Comparison of ENCODE assay signal across 18 mouse cellular contexts in genomic region chr16:43131077-43131476, GRCm38 (mm10).
A peak's percentile ranks its signal among the peaks of the same experiment; 100 is the strongest.
DNase-seq lines count a peak whose midpoint lies in the region; ATAC-seq lines count a peak whose summit lies in the region.
"Had no signal": no experiment of that assay in that cellular context is flagged by ENCODE, and none has a peak within 500 bp of the region (broad histone marks: within the 10 kb centered on the region; RNA-seq: fewer than 3 reads in every experiment).

No protein-coding gene starts in this region.

- H3K27ac ChIP-seq in hindbrain, embryonic 15.5 days (replicated peaks), result peak overlapping the region; percentile 67
- H3K27ac ChIP-seq in hindbrain, embryonic 13.5 days, result no peak overlapping the region; the same call in 1 of the 2 replicates
- H3K27ac ChIP-seq in intestine, embryonic 16.5 days (ENCODE audit: low read length), result no peak overlapping the region
- H3K27ac ChIP-seq: embryonic facial prominence, embryonic 12.5 days; liver, embryonic 12.5 days; lung, embryonic 15.5 days had no signal

- peak; percentile 52 for DNase-seq in cerebellum, adult 9-10 months
- no peak for DNase-seq in cerebellum, postnatal 25 days
- DNase-seq in 416B (ENCODE audit: low read depth), result peak; percentile 33
- DNase-seq in frontal cortex, postnatal 25 days (ENCODE audit: low spot score in 2 of 2), result no peak
- no peak for DNase-seq in T-cell, adult 2 months (ENCODE audit: low spot score)
- DNase-seq: adrenal gland, adult 2 months; B cell, adult 2 months; gastrocnemius, postnatal 36 days; heart, postnatal 36 days; kidney, postnatal 14 days; thymus, postnatal 36 days had no signal

- no peak overlapping the region for H3K4me2 ChIP-seq in hindbrain, embryonic 15.5 days
- H3K4me2 ChIP-seq in hindbrain, embryonic 13.5 days, result no peak overlapping the region
- no peak overlapping the region for H3K4me2 ChIP-seq in intestine, embryonic 16.5 days (ENCODE audit: low read depth, low read length)
- H3K4me2 ChIP-seq: embryonic facial prominence, embryonic 12.5 days; heart, embryonic 11.5 days; liver, embryonic 12.5 days; lung, embryonic 15.5 days had no signal

- H3K9me3 ChIP-seq in hindbrain, embryonic 15.5 days, result no peaks in the 10 kb centered on the region
- no peaks in the 10 kb centered on the region for H3K9me3 ChIP-seq in hindbrain, embryonic 13.5 days
- H3K9me3 ChIP-seq in intestine, embryonic 16.5 days (ENCODE audit: control insufficient read depth, low read length), result no peaks in the 10 kb centered on the region
- H3K9me3 ChIP-seq: embryonic facial prominence, embryonic 12.5 days; liver, embryonic 12.5 days; lung, embryonic 15.5 days had no signal

- H3K4me3 ChIP-seq in hindbrain, embryonic 15.5 days, result no peak overlapping the region
- no peak overlapping the region for H3K4me3 ChIP-seq in hindbrain, embryonic 13.5 days
- H3K4me3 ChIP-seq in intestine, embryonic 16.5 days (ENCODE audit: low read length), result no peak overlapping the region
- H3K4me3 ChIP-seq: embryonic facial prominence, embryonic 12.5 days; liver, embryonic 12.5 days; lung, embryonic 15.5 days had no signal

- H3K36me3 ChIP-seq in hindbrain, embryonic 15.5 days, result no peaks in the 10 kb centered on the region
- H3K36me3 ChIP-seq in hindbrain, embryonic 13.5 days, result no peaks in the 10 kb centered on the region
- H3K36me3 ChIP-seq in intestine, embryonic 16.5 days (ENCODE audit: control insufficient read depth, insufficient read depth, low read length), result no peaks in the 10 kb centered on the region
- H3K36me3 ChIP-seq: embryonic facial prominence, embryonic 12.5 days; liver, embryonic 12.5 days; lung, embryonic 15.5 days had no signal

- ATAC-seq in hindbrain, embryonic 15.5 days (ENCODE audit: low FRiP score, low read depth), result no peak
- ATAC-seq in hindbrain, embryonic 13.5 days (ENCODE audit: low FRiP score), result no peak
- ATAC-seq in intestine, embryonic 16.5 days, result peak; percentile 82
- ATAC-seq: liver, embryonic 12.5 days had no signal

- H3K9ac ChIP-seq in hindbrain, embryonic 15.5 days, result no peak overlapping the region
- no peak overlapping the region for H3K9ac ChIP-seq in hindbrain, embryonic 13.5 days
- H3K9ac ChIP-seq in intestine, embryonic 16.5 days (ENCODE audit: low read depth, low read length), result no peak overlapping the region
- H3K9ac ChIP-seq: embryonic facial prominence, embryonic 12.5 days; liver, embryonic 12.5 days; lung, embryonic 15.5 days had no signal

- H3K27me3 ChIP-seq in hindbrain, embryonic 15.5 days, result no peaks in the 10 kb centered on the region
- no peaks in the 10 kb centered on the region for H3K27me3 ChIP-seq in hindbrain, embryonic 13.5 days
- no peaks in the 10 kb centered on the region for H3K27me3 ChIP-seq in intestine, embryonic 16.5 days (replicated peaks; ENCODE audit: control insufficient read depth, insufficient read depth, low read length)
- H3K27me3 ChIP-seq: embryonic facial prominence, embryonic 12.5 days; liver, embryonic 12.5 days; lung, embryonic 15.5 days had no signal

- H3K4me1 ChIP-seq in hindbrain, embryonic 15.5 days (replicated peaks), result peaks cover 12% of the 10 kb centered on the region
- H3K4me1 ChIP-seq in hindbrain, embryonic 13.5 days (replicated peaks), result peaks cover 14% of the 10 kb centered on the region
- no peaks in the 10 kb centered on the region for H3K4me1 ChIP-seq in intestine, embryonic 16.5 days (ENCODE audit: control insufficient read depth, insufficient read depth, low read length)
- H3K4me1 ChIP-seq: embryonic facial prominence, embryonic 12.5 days; liver, embryonic 12.5 days; lung, embryonic 15.5 days had no signal

Comparison
In these comparisons a context has a peak if more than half of its experiments do, and no peak if none do; other contexts are left out.
1. DNase-seq: peak in cerebellum, adult 9-10 months (single experiment) and 416B (single experiment); none in cerebellum, postnatal 25 days (0 of 2), frontal cortex, postnatal 25 days (0 of 2) and T-cell, adult 2 months (single experiment).